Mouse (Mus musculus) lung, postnatal 10 days (tissue): ENCODE data around the gene Tnmd.

ENCODE experiments used
- DNase-seq: peaks from one replicate; pipeline ENCODE4 v3.0.0; 2021

Tnmd gene

GRCm38 (mm10) chrX:133850680-133851079 is at the start of gene Tnmd:
TSS of gene Tnmd (plus strand) at chrX:133850980.
- DNase-seq, result no peak

GRCm38 (mm10) chrX:133853637-133854036 is 2.9 kb downstream of the Tnmd start:
- no peak for DNase-seq

- DNase-seq, result no peak
Observed at GRCm38 (mm10) chrX:133869743-133870142, 19.0 kb downstream of the Tnmd start.

DNA sequence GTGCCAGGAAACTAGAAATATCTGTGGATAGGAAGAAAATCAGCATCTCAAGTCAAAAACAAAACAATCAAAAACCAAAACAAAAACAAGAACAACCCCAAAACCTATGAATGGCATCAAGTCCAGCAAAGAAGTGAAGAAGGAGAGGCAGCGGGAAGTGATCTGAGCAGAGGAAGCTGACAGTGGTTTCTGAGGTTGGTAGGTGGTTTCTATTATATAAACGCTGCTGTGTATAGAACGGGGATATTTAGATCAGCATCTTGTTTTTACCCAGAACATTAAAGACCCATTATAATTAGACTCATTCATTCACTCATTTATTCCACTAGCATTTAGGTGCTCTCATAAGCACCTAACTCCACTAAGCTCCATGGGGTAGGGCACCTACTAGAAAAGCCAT is 36.5 kb downstream of the Tnmd start:
- no peak for DNase-seq

- DNase-seq, result no peak
Observed at GRCm38 (mm10) chrX:133888111-133888510, 37.3 kb downstream of the Tnmd start.

- DNase-seq, result peak; percentile 85
Observed at GRCm38 (mm10) chrX:133898014-133898542, 47.3 kb downstream of the Tnmd start, which contains the start of gene Tspan6. TSS of gene Tspan6 (minus strand) at chrX:133898429.

DNA sequence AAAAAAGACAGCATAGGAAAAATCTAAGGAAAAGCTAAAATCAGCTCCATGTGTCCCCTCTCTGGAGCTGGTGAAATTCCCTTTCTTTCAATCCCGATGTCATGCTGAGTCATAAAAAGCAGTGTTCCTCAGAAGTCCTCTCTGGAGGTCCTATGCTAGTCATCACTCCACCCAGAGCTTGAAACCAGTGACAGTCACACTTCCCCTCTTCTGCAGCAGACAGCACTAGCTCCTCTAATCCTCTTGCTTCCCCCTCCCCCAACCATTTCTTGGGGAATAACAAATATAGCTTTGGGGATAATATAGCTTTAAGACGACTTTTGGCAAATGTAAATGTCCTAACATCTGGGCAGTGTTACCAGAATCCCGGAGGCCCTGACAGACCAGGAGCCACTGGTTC is 57.5 kb downstream of the Tnmd start, which contains the start of gene Srpx2:
Gene Srpx2 (plus strand): TSS at position 166 of the 400 bp plus-strand sequence.
- DNase-seq, result no peak

DNA sequence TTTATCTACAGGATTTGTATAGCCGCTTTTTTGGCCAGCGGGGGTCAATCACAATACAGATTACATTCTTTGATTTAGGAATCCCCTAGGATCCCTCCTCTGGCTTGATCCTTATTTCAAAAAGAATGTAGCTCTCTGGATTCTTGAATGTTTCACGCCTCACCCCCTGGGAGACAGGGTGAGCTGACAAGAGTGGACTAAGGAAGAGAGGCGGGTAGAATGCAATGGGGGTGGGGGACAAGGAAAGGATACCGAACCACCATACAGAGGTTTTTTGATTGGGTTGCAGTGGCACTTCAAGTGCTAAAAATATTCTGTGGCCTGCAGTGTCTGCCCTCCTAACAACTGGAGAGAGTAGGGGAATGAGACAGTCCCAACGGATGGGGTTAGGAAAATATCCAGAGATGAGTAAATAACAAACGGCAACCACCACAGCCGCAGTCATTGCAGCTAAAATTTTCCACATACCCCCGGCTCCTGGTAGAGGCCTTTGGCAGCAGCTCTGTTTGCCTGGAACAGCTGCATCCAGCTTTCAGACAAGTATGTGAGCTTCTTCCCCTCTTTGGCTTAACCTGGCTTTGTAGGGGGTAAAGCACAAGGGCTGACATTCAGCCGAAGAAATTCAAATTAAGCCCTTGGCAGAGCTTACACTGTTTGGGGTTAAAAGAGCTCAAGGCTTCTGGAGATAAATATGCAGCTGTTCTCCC is 60.8 kb downstream of the Tnmd start:
- peak; percentile 43 for DNase-seq

DNA sequence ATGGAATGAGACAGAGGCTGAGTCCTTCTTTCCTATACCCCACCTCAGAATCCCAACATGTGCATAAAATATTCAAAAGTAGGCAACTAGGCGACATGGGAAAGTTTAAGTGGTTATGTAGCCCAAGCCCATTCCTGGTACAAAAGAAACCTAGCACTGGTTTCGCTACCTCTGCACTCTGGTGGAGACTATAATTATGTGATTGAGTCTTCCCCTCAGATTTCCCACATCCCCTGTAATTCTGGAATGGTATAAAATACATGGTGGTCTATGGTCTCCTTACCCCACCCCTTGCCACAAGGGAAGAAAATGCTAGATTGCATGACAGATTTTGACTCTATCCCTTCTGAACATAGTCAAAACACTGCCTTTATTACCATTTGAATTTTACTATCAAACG is 62.2 kb downstream of the Tnmd start:
- DNase-seq, result no peak

GRCm38 (mm10) chrX:133914219-133914618 is 63.4 kb downstream of the Tnmd start:
- peak; percentile 5 for DNase-seq
